Mouse (Mus musculus): Measurements from ENCODE around the gene Gja1.

DNA sequence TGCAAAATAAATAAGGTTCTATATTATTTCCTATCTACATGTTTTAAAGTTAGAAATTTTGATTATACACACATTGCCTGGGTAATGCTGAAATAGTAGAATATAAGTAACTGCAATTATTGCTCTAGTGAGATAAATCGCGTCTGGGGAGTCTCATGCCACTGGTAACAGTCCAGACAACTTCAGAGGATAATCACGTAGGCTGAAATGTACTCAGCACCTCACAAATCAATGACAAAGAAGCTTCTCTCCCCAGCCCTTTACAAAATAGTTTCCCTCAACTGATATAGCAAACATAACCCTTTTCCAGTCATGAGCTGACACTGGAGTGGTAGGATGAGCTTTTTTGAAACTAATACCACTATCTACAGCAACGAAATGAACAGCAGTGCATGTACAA, 71.9 kb downstream of the Gja1 start:
- TF ChIP-seq CTCF (IDR thresholded peaks at IDR 0.05; ENCODE audit: low read depth): no peak
- TF ChIP-seq EP300 (IDR thresholded peaks at IDR 0.05; ENCODE audit: low read depth): no peak

Measured in liver, embryonic 14.5 days (tissue).